Mouse (Mus musculus): Measurements from ENCODE around the gene Uhrf2.

GRCm38 (mm10) chr19:30030636-30031467 is 539 bp downstream of the Uhrf2 start:
- TF ChIP-seq POLR2A (IDR thresholded peaks at IDR 0.05; ENCODE audit: borderline replicate concordance, control insufficient read depth, low read depth, low read length) (no peak), CTCF (IDR thresholded peaks at IDR 0.05; ENCODE audit: control insufficient read depth, insufficient read depth, low read length) (no peak)
